Mouse (Mus musculus): ENCODE data around the gene Gm9747.

Gm9747 gene

GRCm38 (mm10) chr1:82253789-82254445, 21.0 kb downstream of the Gm9747 start:
- in situ Hi-C loops (cut with MboI, MseI): no loop called here

GRCm38 (mm10) chr1:82257457-82257856, 24.5 kb downstream of the Gm9747 start:
- in situ Hi-C loops (cut with MboI, MseI): no loop called here

- in situ Hi-C loops (cut with MboI, MseI): no loop called here
Measured at GRCm38 (mm10) chr1:82258331-82258730, 25.4 kb downstream of the Gm9747 start.

GRCm38 (mm10) chr1:82260055-82260454, 27.1 kb downstream of the Gm9747 start:
- in situ Hi-C loops (cut with MboI, MseI): no loop called here

GRCm38 (mm10) chr1:82261053-82261618, 28.2 kb downstream of the Gm9747 start:
- in situ Hi-C loops (cut with MboI, MseI): no loop called here

- in situ Hi-C loops (cut with MboI, MseI): no loop called here
Measured at GRCm38 (mm10) chr1:82261638-82262037, 28.7 kb downstream of the Gm9747 start.

- in situ Hi-C loops (cut with MboI, MseI): no loop called here
Measured at GRCm38 (mm10) chr1:82262331-82262730, 29.4 kb downstream of the Gm9747 start.

DNA sequence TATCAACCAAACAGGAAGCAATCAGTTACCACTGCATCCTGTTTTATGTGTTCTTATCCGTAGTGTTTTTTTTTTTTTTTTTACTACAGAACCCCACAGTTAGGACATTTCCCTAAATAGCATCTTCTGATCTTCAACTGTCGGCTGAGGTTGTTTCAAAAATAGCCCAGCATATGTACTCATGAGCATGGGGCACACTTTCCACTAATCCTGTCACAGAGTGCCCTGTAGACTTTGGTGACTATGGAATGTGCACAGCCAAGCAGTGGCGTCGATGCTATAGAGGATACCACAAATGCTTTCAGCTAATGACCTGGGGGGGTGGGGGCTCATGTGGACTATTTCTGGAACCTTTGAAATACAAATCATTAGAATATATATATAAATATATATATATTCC, 34.6 kb downstream of the Gm9747 start:
- in situ Hi-C loops (cut with MboI, MseI): no loop called here

DNA sequence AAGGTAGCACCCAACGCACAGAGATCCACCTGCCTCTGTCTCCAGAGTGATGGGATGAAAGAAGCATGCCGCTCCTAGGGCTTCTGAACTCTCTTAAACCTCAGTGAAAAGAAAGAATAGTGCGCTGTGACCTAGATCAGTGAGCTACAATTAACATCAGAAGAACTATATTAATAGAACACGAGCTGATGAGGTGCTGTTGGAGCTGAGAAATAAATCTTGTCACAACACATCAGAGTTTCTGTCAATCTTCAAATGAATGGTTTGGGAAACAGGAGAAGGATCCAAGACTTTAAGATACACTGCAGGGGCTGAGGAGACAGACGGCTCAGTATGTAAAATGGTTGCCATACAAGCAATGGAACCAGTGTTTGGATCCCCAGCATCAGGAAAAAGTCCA, 39.3 kb downstream of the Gm9747 start:
- in situ Hi-C loops (cut with MboI, MseI): no loop called here

DNA sequence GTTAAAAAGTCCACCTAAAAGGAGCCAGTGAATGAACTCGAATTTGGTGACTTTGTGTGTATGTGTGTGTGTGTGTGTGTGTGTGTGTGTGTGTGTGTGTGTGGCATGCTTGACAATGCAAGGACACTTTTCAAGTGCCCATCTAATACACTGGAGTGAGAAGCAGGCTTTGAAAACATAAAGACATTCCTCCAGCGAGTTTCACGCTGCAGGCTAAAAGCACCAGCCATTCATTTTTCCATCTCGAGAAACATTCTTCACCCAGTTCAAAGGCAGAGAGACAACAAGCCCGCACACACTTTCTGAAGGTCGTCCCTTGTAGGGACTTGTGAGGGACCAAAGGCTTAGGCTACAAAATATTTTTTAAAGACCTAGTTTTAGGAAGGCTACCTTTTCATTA, 40.6 kb downstream of the Gm9747 start:
- in situ Hi-C loops (cut with MboI, MseI): no loop called here

DNA sequence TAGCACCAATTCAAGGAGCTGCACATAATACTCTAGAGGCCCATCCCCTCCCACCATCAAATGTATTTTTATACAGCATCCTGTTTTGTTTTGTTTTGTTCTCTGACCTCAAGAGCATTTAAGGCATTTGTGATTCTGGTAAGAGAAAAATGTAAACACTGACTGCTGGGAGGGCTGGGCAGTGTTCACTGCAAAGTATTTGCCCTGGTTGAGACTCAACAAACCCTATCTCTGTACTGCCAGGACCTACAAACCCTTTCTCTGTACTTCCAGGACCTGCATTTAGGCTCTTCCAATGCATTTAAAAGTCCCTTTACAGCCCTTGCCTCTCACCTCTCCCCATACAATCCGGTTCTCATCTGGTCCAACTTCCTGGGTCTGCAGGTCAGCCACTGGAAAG, 41.4 kb downstream of the Gm9747 start:
- in situ Hi-C loops (cut with MboI, MseI): no loop called here

GRCm38 (mm10) chr1:82279768-82280167, 46.9 kb downstream of the Gm9747 start:
- in situ Hi-C loops (cut with MboI, MseI): no loop called here

GRCm38 (mm10) chr1:82281823-82282222, 48.9 kb downstream of the Gm9747 start:
- in situ Hi-C loops (cut with MboI, MseI): no loop called here

DNA sequence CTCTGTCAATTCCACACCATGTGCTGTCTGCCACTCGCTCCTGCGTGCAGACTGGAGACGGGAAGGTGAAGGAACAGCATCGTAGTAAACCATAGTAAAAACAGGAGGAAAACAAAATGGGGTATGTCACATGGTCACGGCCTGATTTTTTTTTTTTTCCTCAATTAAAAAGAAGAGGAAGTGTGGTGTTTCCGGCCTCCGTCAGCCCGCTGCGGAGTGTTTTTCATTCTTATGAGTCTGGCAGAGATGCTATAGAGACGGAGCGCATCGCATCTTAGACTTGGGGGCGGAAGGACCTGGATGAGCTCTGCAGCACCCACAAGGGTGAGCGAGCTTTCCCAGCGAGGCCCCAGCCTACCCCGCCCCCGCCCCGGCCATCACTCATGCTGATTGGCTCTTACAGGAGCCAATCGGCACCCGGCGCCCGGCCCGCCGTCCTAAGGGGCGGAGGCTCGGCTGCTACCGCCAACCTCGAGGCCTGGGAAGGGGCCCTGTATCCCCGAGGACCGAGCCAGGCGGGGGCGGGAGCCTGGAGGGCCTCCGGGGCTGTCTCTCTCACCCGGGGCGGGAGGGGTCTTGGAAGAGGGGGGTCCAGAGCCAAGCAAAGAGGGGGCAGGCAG, 50.2 kb downstream of the Gm9747 start:
- in situ Hi-C loops (cut with MboI, MseI): no loop called here

- in situ Hi-C loops (cut with MboI, MseI): no loop called here
Measured at GRCm38 (mm10) chr1:82283901-82284301, 51.0 kb downstream of the Gm9747 start.

- in situ Hi-C loops (cut with MboI, MseI): no loop called here
Measured at GRCm38 (mm10) chr1:82284403-82284802, 51.5 kb downstream of the Gm9747 start.

All from regulatory T cell (primary cell).